Mouse (Mus musculus): ENCODE results near the gene Gm20807.
"Not testable (repeated sequence)": the region's sequence is repeated elsewhere in the genome, so short reads cannot be mapped to it uniquely, and the experiment has no call there.

The Gm20807 gene

DNA sequence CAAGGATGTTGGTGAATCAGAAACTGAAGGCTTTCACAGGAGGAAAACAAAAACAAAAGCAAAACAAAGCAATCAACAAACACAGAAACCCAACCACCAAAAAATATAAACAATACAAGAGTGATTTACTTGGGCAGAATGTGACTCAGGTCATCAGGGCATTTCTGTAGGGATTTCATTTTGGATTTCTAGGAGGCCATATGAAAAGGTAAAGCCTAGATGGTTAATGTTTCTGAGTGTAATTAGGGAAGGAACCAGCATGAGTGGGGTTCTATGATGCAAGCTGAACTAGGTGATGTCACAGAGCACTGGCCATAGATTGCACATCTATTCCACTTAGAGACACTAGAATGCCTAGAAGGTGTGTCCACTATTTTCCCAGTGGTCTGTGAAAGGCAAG, at the start of gene Gm20807:
TSS of gene Gm20807 (plus strand) at position 301 of the 400 bp plus-strand sequence.
- DNase-seq (ENCODE audit: low read depth, low spot score) = not testable (repeated sequence)

Measured in 3T3-L1 (cell line).